Mouse (Mus musculus) limb, embryonic 13.5 days (tissue): Measurements from ENCODE around the gene Atp5b. TPM values are rescaled to one million over a fixed set of nuclear protein-coding genes. Genes with fewer than 3 reads are reported as not detected.

Source experiments
- ATAC-seq: fragments of 200-750 bp; cut with Nextera tagmentation; 2 replicates; pipeline ENCODE4 v1.8.0; 2017; ENCODE audit warnings: low read depth, moderate number of reproducible peaks, moderate TSS enrichment; ENCODE audit not compliant: low FRiP score
- H3K27ac ChIP-seq: fragments of 300-500 bp; sonication (generic); 2 replicates; pipeline ENCODE4 v1.5.1; 2015; ENCODE audit warnings: inconsistent platforms, mild to moderate bottlenecking, moderate library complexity
- H3K27me3 ChIP-seq: fragments of 300-500 bp; sonication (generic); 2 replicates; pipeline ENCODE4 v1.6.1; 2015; ENCODE audit warnings: mild to moderate bottlenecking, inconsistent platforms
- H3K36me3 ChIP-seq: fragments of 300-500 bp; sonication (generic); 2 replicates; pipeline ENCODE4 v1.6.1; 2015; ENCODE audit warnings: inconsistent platforms, mild to moderate bottlenecking, moderate library complexity
- H3K4me1 ChIP-seq: fragments of 300-500 bp; sonication (generic); 2 replicates; pipeline ENCODE4 v1.6.1; 2015; ENCODE audit warnings: inconsistent platforms
- H3K4me2 ChIP-seq: fragments of 300-500 bp; sonication (generic); replicated peaks from 2 replicates; pipeline ENCODE4 v1.6.1; 2015; ENCODE audit warnings: inconsistent platforms, mild to moderate bottlenecking, moderate library complexity
- H3K4me3 ChIP-seq: fragments of 300-500 bp; sonication (generic); 2 replicates; pipeline ENCODE4 v1.5.1; 2015; ENCODE audit warnings: moderate library complexity, mild to moderate bottlenecking, inconsistent platforms
- H3K9ac ChIP-seq: fragments of 300-500 bp; sonication (generic); 2 replicates; pipeline ENCODE4 v1.6.1; 2015; ENCODE audit warnings: mild to moderate bottlenecking, inconsistent platforms
- H3K9me3 ChIP-seq: fragments of 300-500 bp; sonication (generic); 2 replicates; pipeline ENCODE4 v1.6.1; 2016; ENCODE audit warnings: inconsistent platforms
- WGBS: fragments of 180-500 bp; shearing (Covaris S2); methylation state at CpG from one replicate; pipeline ENCODE4 v1.1.7; 2015; 5-methylcytosine and 5-hydroxymethylcytosine counted together
- polyA plus RNA-seq: library from polyadenylated mRNA; unstranded; fragments of >200 nt; fragmentation: Nextera tagmentation; extraction: Ambion mirVana; gene quantifications from 2 replicates; pipeline ENCODE4 v1.2.1, GENCODE M21; 2015

Atp5b gene
- polyA plus RNA-seq, 1 experiment from 2014 or later, result 1,954 TPM

- WGBS, result 1% methylated on average over 76 of the region's 88 CpGs
- H3K9ac ChIP-seq, result peak overlapping the region; percentile 78
- peak; percentile 37 for ATAC-seq
- peak overlapping the region; percentile 90 for H3K4me2 ChIP-seq
- H3K4me1 ChIP-seq, result peaks cover 51% of the 10 kb centered on the region
- peak overlapping the region; percentile 87 for H3K27ac ChIP-seq
- no peaks in the 10 kb centered on the region for H3K9me3 ChIP-seq
- H3K36me3 ChIP-seq, result peaks cover 28% of the 10 kb centered on the region
- H3K4me3 ChIP-seq, result peak overlapping the region; percentile 70
- H3K27me3 ChIP-seq, result no peaks in the 10 kb centered on the region
Observed at GRCm38 (mm10) chr10:128092506-128093495, 9.7 kb downstream of the Atp5b start.

GRCm38 (mm10) chr10:128093496-128094294, 10.6 kb downstream of the Atp5b start:
- H3K27ac ChIP-seq, result peak overlapping the region; percentile 87; the same call in 1 of the 2 replicates
- peaks cover 60% of the 10 kb centered on the region for H3K4me1 ChIP-seq
- H3K9me3 ChIP-seq, result no peaks in the 10 kb centered on the region
- peak overlapping the region; percentile 90 for H3K4me2 ChIP-seq
- peaks cover 19% of the 10 kb centered on the region for H3K36me3 ChIP-seq
- 25% methylated on average over 13 of the region's 13 CpGs for WGBS
- H3K9ac ChIP-seq, result peak overlapping the region; percentile 78
- H3K27me3 ChIP-seq, result no peaks in the 10 kb centered on the region
- peak overlapping the region; percentile 70 for H3K4me3 ChIP-seq
- ATAC-seq, result no peak

GRCm38 (mm10) chr10:128094340-128094968, 11.4 kb downstream of the Atp5b start:
- peak overlapping the region; percentile 22; the same call in 1 of the 2 replicates for H3K27ac ChIP-seq

GRCm38 (mm10) chr10:128095003-128095636, 12.0 kb downstream of the Atp5b start:
- Histone ChIP-seq H3K4me3 (peak overlapping the region; percentile 70; the same call in 1 of the 2 replicates), H3K27ac (peak overlapping the region; percentile 12; the same call in 1 of the 2 replicates), H3K36me3 (peaks cover 5% of the 10 kb centered on the region), H3K4me2 (peak overlapping the region; percentile 90), H3K27me3 (no peaks in the 10 kb centered on the region), H3K9ac (no peak overlapping the region), H3K4me1 (peaks cover 56% of the 10 kb centered on the region), H3K9me3 (no peaks in the 10 kb centered on the region)
- no peak for ATAC-seq
- WGBS, result 41% methylated on average over 9 of the region's 9 CpGs

More at GRCm38 (mm10) chr10:128094340-128094968, 11.4 kb downstream of the Atp5b start:
- no peaks in the 10 kb centered on the region for H3K27me3 ChIP-seq
- peaks cover 60% of the 10 kb centered on the region for H3K4me1 ChIP-seq
- H3K9ac ChIP-seq, result 0 out of 2 replicates have a peak overlapping the region, but pooled peaks have one; percentile 8
- H3K9me3 ChIP-seq, result no peaks in the 10 kb centered on the region
- peak; percentile 38; the same call in 1 of the 2 replicates for ATAC-seq
- peak overlapping the region; percentile 70 for H3K4me3 ChIP-seq
- H3K36me3 ChIP-seq, result peaks cover 11% of the 10 kb centered on the region
- H3K4me2 ChIP-seq, result peak overlapping the region; percentile 90
- 16% methylated on average over 19 of the region's 19 CpGs for WGBS

GRCm38 (mm10) chr10:128096313-128096692, 13.2 kb downstream of the Atp5b start:
- H3K27me3 ChIP-seq, result no peaks in the 10 kb centered on the region
- H3K4me1 ChIP-seq, result peaks cover 47% of the 10 kb centered on the region
- no peak overlapping the region; the same call in 1 of the 2 replicates for H3K27ac ChIP-seq
- no peak overlapping the region for H3K9ac ChIP-seq
- H3K4me2 ChIP-seq, result peak overlapping the region; percentile 88; the same call in 1 of the 2 replicates
- 20% methylated on average over 4 of the region's 4 CpGs for WGBS
- ATAC-seq, result no peak
- no peaks in the 10 kb centered on the region for H3K36me3 ChIP-seq
- no peaks in the 10 kb centered on the region for H3K9me3 ChIP-seq
- peak overlapping the region; percentile 99 for H3K4me3 ChIP-seq

GRCm38 (mm10) chr10:128096693-128097586, 13.9 kb downstream of the Atp5b start:
- ATAC-seq, result peak; percentile 86
- H3K27me3 ChIP-seq, result no peaks in the 10 kb centered on the region
- peaks cover 40% of the 10 kb centered on the region for H3K4me1 ChIP-seq
- H3K27ac ChIP-seq, result peak overlapping the region; percentile 74
- H3K9ac ChIP-seq, result peak overlapping the region; percentile 94
- H3K4me3 ChIP-seq, result peak overlapping the region; percentile 99
- no peaks in the 10 kb centered on the region for H3K9me3 ChIP-seq
- under 1% methylated on average over 78 of the region's 86 CpGs for WGBS
- peak overlapping the region; percentile 88 for H3K4me2 ChIP-seq
- no peaks in the 10 kb centered on the region for H3K36me3 ChIP-seq

- H3K4me1 ChIP-seq, result peaks cover 35% of the 10 kb centered on the region
- no peak for ATAC-seq
- peak overlapping the region; percentile 88 for H3K4me2 ChIP-seq
- H3K9me3 ChIP-seq, result no peaks in the 10 kb centered on the region
- H3K36me3 ChIP-seq, result no peaks in the 10 kb centered on the region
- H3K9ac ChIP-seq, result peak overlapping the region; percentile 94
- 0% methylated on average over 13 of the region's 13 CpGs for WGBS
- H3K4me3 ChIP-seq, result peak overlapping the region; percentile 99
- H3K27ac ChIP-seq, result peak overlapping the region; percentile 74
- H3K27me3 ChIP-seq, result no peaks in the 10 kb centered on the region
Observed at GRCm38 (mm10) chr10:128097587-128097971, 14.5 kb downstream of the Atp5b start.

- Histone ChIP-seq H3K9ac (no peak overlapping the region), H3K4me2 (no peak overlapping the region), H3K27ac (no peak overlapping the region), H3K4me1 (no peaks in the 10 kb centered on the region), H3K36me3 (peaks cover 61% of the 10 kb centered on the region), H3K27me3 (no peaks in the 10 kb centered on the region), H3K9me3 (no peaks in the 10 kb centered on the region), H3K4me3 (no peak overlapping the region)
- ATAC-seq, result no peak
- 89% methylated on average over 4 of the region's 4 CpGs for WGBS
Observed at GRCm38 (mm10) chr10:128110103-128110761, 27.2 kb downstream of the Atp5b start.

GRCm38 (mm10) chr10:128111227-128111626, 28.2 kb downstream of the Atp5b start:
- Histone ChIP-seq H3K36me3 (peaks cover 71% of the 10 kb centered on the region), H3K9me3 (no peaks in the 10 kb centered on the region), H3K9ac (no peak overlapping the region), H3K4me2 (no peak overlapping the region), H3K27me3 (no peaks in the 10 kb centered on the region), H3K4me3 (no peak overlapping the region), H3K27ac (no peak overlapping the region), H3K4me1 (no peaks in the 10 kb centered on the region)
- no peak for ATAC-seq

GRCm38 (mm10) chr10:128123833-128124232, 40.8 kb downstream of the Atp5b start:
- no peak overlapping the region for H3K9ac ChIP-seq
- H3K9me3 ChIP-seq, result no peaks in the 10 kb centered on the region
- H3K4me3 ChIP-seq, result no peak overlapping the region
- 92% methylated on average over 7 of the region's 7 CpGs for WGBS
- H3K27me3 ChIP-seq, result no peaks in the 10 kb centered on the region
- peaks cover 97% of the 10 kb centered on the region for H3K36me3 ChIP-seq
- no peak for ATAC-seq
- H3K4me1 ChIP-seq, result no peaks in the 10 kb centered on the region
- no peak overlapping the region for H3K4me2 ChIP-seq
- no peak overlapping the region for H3K27ac ChIP-seq
